Mouse (Mus musculus) C2C12 (cell line): ENCODE results near the gene Cerk.

Experiments
- CEBPB ChIP-seq: IDR thresholded peaks from one replicate; pipeline ENCODE4 v1.6.1; 2011; ENCODE audit warnings: low read depth, mild to moderate bottlenecking, control low read depth, moderate library complexity
- CTCF ChIP-seq: IDR thresholded peaks from one replicate; pipeline ENCODE4 v1.5.1; 2011; ENCODE audit not compliant: control insufficient read depth, insufficient read depth, insufficient read length
- FOSL1 ChIP-seq: IDR thresholded peaks from one replicate; pipeline ENCODE4 v1.8.0; 2011; ENCODE audit warnings: mild to moderate bottlenecking, low read length; ENCODE audit not compliant: poor library complexity, insufficient read depth, severe bottlenecking
- MAX ChIP-seq: IDR thresholded peaks from one replicate; pipeline ENCODE4 v1.6.1; 2011; ENCODE audit warnings: mild to moderate bottlenecking, control low read depth
- MYOD1 ChIP-seq: IDR thresholded peaks from one replicate; pipeline ENCODE4 v1.6.1; 2011; ENCODE audit warnings: low read depth; ENCODE audit not compliant: control insufficient read depth, insufficient read length
- MYOG ChIP-seq: IDR thresholded peaks from one replicate; pipeline ENCODE4 v1.6.1; 2011; ENCODE audit not compliant: control insufficient read depth, insufficient read length; ENCODE audit errors: extremely low read depth
- USF1 ChIP-seq: IDR thresholded peaks from one replicate; pipeline ENCODE4 v1.6.1; 2011; ENCODE audit warnings: low read depth, mild to moderate bottlenecking, control low read depth, moderate library complexity

DNA sequence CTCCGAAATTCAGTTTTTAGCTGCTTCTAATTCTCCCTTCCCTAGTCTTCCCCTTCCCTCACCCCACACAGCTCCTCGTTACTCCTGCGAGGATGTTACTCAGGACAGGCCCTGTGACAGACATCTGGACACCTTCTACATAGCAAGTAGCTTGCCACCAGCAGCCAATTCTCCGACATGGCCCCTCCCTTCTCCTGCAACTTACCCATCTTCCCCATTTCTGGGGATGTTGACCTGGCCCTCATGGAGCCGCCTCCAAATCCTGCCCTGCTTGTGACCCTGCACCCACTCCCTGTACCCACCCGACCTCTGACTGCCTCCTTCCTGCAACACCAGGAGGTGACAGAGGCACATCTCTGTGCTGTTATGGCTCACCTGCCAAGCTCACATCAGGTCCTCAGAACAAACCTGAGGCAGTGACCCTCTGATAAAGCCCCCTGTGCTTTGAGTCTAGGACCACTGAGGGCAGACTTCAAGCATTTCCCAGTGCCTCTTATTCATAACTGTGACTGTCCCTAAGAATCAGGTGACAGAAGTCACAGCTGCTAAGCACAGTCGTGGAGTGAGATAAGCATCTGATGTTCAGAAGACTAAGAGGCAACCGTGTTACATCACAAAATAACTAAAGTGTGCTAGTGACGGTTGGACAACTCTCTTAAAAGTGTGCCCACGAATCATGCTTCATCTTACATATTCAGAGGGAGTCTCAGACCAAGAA lies 18.0 kb downstream of the Cerk start:
- TF ChIP-seq CTCF (no peak), MYOD1 (no peak), CEBPB (no peak), MYOG (no peak), MAX (no peak), USF1 (no peak), FOSL1 (no peak)
